Mouse (Mus musculus) spleen, embryonic (tissue): ENCODE results near the gene Gm10181.
"Not testable (repeated sequence)": the region's sequence is repeated elsewhere in the genome, so short reads cannot be mapped to it uniquely, and the experiment has no call there.

Experiments
- CTCF ChIA-PET: fragments of 350-600 bp; sonication (Branson Sonifier 250); formaldehyde crosslinking; loops from one replicate; lab custom pipeline; 2022; lab: Charles Lee

Gene Gm10181

GRCm38 (mm10) chr9:25089122-25089521, at the start of gene Gm10181:
Gm10181 (plus strand) TSS chr9:25089422.
- CTCF ChIA-PET: no interaction called here

GRCm38 (mm10) chr9:25041665-25042064, 47.6 kb upstream of the Gm10181 start:
- CTCF ChIA-PET: interaction anchor here (0.6 kb wide), 1 partner anchor 1404 kb away, joined by 3 read pairs; no protein-coding TSS in a partner anchor

GRCm38 (mm10) chr9:25042162-25043111, 46.8 kb upstream of the Gm10181 start:
- CTCF ChIA-PET: interaction anchor here (0.6 kb wide), 1 partner anchor 1404 kb away, joined by 3 read pairs; no protein-coding TSS in a partner anchor

- CTCF ChIA-PET: no interaction called here
Observed at GRCm38 (mm10) chr9:25044325-25044724, 44.9 kb upstream of the Gm10181 start.

- CTCF ChIA-PET: no interaction called here
Observed at GRCm38 (mm10) chr9:25048289-25048688, 40.9 kb upstream of the Gm10181 start.

GRCm38 (mm10) chr9:25048940-25049339, 40.3 kb upstream of the Gm10181 start:
- CTCF ChIA-PET: no interaction called here

DNA sequence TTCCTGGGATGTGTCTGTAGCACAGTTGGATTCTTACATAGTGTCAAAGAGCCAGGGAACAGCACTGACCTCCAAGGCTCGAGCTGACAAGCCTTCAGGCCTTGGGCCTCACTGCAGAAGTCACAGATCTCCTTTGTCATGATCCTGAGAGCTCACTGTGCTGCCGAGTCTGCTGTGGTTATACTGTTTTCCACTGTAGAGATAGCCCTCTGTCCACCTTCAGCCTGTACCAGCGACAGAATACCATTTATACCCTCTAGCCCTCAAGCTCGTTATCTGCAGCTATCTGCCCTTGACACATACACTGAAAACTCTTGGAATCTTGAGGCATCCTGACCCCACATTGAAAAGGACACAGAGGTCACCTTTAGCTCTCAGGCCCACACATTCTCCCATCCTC, 37.3 kb upstream of the Gm10181 start:
- CTCF ChIA-PET: no interaction called here

DNA sequence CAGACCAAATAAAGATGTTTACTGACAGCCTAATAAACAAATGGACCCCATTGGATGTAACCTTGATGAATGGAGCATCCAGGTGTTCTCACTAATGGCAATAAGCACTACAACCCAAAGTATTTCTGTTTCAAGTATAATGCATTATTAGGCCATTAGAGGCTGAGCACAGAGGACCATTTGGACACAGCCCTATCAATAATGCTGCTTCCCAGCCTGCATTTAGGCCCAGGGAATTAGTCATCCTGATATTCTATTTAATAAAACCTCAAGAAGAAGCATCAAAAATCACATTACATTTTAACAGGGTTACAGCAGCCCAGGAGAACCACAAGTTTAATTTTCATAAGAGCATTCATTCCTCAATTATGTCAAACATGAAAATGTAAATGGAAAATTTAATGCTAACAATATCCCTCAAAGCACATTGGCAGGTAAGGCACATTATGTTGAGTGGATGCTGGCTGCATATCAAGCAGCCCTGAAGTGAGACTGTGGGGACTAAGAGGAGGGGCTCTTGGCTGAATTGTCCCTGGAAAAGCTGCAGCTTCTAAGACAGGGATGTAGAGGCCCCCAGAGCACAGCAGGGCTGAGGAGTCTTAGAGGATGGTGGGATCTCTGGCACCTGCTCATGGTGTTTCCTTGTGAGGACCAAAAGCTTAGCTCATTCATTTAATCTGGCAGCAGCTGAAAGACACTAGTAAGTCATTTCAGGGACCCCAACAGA, 33.4 kb upstream of the Gm10181 start:
- CTCF ChIA-PET: no interaction called here

- CTCF ChIA-PET: no interaction called here
Observed at GRCm38 (mm10) chr9:25058726-25059125, 30.5 kb upstream of the Gm10181 start.

- CTCF ChIA-PET: no interaction called here
Observed at GRCm38 (mm10) chr9:25072666-25073065, 16.6 kb upstream of the Gm10181 start.

GRCm38 (mm10) chr9:25075977-25076376, 13.2 kb upstream of the Gm10181 start:
- CTCF ChIA-PET: no interaction called here

DNA sequence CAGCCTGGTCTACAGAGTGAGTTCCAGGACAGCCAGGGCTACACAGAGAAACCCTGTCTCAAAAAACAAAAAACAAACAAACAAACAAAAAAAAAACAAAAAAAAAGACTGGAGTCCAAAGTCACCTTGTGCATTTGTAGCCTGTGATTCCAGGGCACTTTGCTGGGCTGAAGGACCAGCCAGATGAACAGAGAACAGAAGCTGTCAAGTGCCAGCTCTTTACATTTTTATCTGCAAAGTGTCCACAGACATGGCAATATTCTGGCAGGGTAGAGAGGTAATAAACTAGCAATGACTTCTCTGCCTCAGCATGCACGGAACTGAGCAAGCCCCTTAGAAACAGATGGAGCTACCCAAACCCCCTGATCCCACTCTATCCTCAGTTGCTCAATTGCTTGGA, 12.7 kb upstream of the Gm10181 start:
- CTCF ChIA-PET: no interaction called here

DNA sequence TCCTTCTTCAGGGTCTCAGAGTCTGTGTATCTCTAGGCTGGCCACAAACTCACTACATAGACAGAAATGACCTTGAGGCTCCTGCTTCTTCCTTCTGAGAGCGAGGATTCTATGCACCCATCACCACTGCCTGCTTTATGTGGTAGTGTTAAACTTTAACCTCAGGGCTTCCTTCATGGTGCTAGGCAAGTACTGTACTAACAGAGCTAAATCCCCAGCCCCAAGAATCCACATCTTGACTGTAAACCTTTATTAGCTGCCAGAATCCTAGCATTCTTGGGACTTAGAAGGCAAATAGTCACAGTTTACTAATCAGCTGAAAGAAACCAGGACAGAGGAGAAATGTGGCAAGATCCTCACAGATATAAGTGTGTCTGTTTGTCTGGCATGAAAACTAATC, 1.6 kb downstream of the Gm10181 start:
- CTCF ChIA-PET: no interaction called here

DNA sequence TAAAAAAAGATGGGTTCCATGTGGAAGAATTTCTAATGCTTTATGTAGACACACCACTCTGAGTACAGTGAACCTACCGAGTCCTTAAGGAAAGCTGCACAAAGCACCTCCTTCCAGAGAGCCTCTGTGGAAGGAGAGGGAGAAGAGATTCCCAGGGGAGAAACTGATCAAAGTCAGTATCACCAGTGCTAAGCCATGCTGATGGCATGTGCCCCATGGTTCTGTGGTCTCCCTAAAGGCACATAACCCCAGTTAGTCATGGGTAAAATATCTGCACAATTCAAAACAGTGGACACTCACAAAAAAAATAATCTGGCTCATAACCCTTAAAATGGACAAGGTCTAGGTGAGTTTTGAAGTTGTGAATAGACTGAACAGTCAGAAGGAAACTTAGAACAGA, 13.7 kb downstream of the Gm10181 start:
- CTCF ChIA-PET: no interaction called here

DNA sequence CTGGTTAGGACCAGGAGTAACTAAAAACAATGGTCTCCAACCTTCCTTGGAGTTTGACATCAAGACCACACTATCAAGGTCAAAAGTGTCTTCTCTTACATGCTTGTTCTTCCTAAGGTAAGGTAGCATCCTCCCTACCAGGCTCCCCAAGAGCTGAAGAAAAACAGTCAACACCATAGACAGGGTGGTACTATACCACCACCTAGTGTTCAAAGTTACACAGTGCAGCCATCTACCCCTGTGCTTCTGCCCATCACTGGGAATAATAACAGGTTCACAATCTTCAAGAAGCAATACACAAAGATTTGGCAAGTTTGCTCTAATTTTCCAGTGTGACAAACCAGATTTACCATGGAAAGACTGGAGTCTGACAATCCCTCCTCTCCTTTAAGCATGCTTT, 15.4 kb downstream of the Gm10181 start:
- CTCF ChIA-PET: no interaction called here

- CTCF ChIA-PET: not testable (repeated sequence)
Observed at GRCm38 (mm10) chr9:25123590-25123989, 34.4 kb downstream of the Gm10181 start.

- CTCF ChIA-PET: no interaction called here
Observed at GRCm38 (mm10) chr9:25124048-25124447, 34.8 kb downstream of the Gm10181 start.

DNA sequence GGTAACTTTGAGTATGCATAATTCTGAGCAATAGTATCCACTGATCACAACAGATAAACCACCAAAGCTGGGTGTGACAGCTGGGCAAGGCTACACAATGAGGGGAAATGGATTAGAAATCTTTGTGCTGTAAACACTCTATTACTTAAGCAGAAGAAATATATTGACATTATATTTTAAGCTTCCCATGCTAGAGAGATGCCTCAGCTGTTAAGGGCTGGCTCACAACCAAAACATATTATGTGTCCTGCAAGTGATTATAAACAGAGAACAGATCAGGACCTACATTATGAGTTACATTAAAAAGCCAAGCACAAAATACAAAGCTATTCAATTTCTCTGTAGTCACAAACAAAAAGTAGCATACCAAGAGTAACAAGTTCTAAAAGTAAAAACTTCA, 43.0 kb downstream of the Gm10181 start:
- CTCF ChIA-PET: interaction anchor here (0.6 kb wide), 1 partner anchor 23 kb away, joined by 3 read pairs; no protein-coding TSS in a partner anchor

- CTCF ChIA-PET: no interaction called here
Observed at GRCm38 (mm10) chr9:25132920-25133319, 43.7 kb downstream of the Gm10181 start.

- CTCF ChIA-PET: no interaction called here
Observed at GRCm38 (mm10) chr9:25138900-25139299, 49.7 kb downstream of the Gm10181 start.
